Mouse (Mus musculus) C2C12 (cell line): ENCODE data around the gene Frmd6. TPM values are rescaled to one million over a fixed set of nuclear protein-coding genes. Genes with fewer than 3 reads are reported as not detected.
A peak's percentile ranks its signal among the peaks of the same experiment; 100 is the strongest.

Source experiments
- H3K27me3 ChIP-seq: one replicate; pipeline ENCODE4 v1.6.1; 2011; ENCODE audit not compliant: control insufficient read depth, insufficient read depth, insufficient read length
- H3K36me3 ChIP-seq: one replicate; pipeline ENCODE4 v1.6.1; 2011; ENCODE audit not compliant: control insufficient read depth, insufficient read depth
- H3K4me3 ChIP-seq: one replicate; pipeline ENCODE4 v1.5.1; 2011; ENCODE audit warnings: mild to moderate bottlenecking, control low read depth; ENCODE audit not compliant: poor library complexity, insufficient read depth, severe bottlenecking
- H3K79me2 ChIP-seq: one replicate; pipeline ENCODE4 v1.6.1; 2011; ENCODE audit not compliant: control insufficient read depth, insufficient read depth
- H3K79me3 ChIP-seq: one replicate; pipeline ENCODE4 v1.6.1; 2011; ENCODE audit warnings: low read depth, control low read depth
- H3ac ChIP-seq: one replicate; pipeline ENCODE3; 2011; ENCODE audit warnings: low read depth; ENCODE audit not compliant: control insufficient read depth, insufficient read length
- CEBPB ChIP-seq: IDR thresholded peaks from one replicate; pipeline ENCODE4 v1.6.1; 2011; ENCODE audit warnings: low read depth, mild to moderate bottlenecking, control low read depth, moderate library complexity
- CTCF ChIP-seq: IDR thresholded peaks from one replicate; pipeline ENCODE4 v1.5.1; 2011; ENCODE audit not compliant: control insufficient read depth, insufficient read depth, insufficient read length
- FOSL1 ChIP-seq: IDR thresholded peaks from one replicate; pipeline ENCODE4 v1.8.0; 2011; ENCODE audit warnings: mild to moderate bottlenecking, low read length; ENCODE audit not compliant: poor library complexity, insufficient read depth, severe bottlenecking
- MAX ChIP-seq: IDR thresholded peaks from one replicate; pipeline ENCODE4 v1.6.1; 2011; ENCODE audit warnings: mild to moderate bottlenecking, control low read depth
- MYOD1 ChIP-seq: IDR thresholded peaks from one replicate; pipeline ENCODE4 v1.6.1; 2011; ENCODE audit warnings: low read depth; ENCODE audit not compliant: control insufficient read depth, insufficient read length
- MYOG ChIP-seq: IDR thresholded peaks from one replicate; pipeline ENCODE4 v1.6.1; 2011; ENCODE audit not compliant: control insufficient read depth, insufficient read length; ENCODE audit errors: extremely low read depth
- USF1 ChIP-seq: IDR thresholded peaks from one replicate; pipeline ENCODE4 v1.6.1; 2011; ENCODE audit warnings: low read depth, mild to moderate bottlenecking, control low read depth, moderate library complexity
- polyA plus RNA-seq: library from polyadenylated mRNA; unstranded; fragments of >200 nt; fragmentation: generic; extraction: Trizol; gene quantifications from one replicate; pipeline ENCODE4 v1.2.1, GENCODE M21; 2012; ENCODE audit warnings: missing spikeins

The Frmd6 gene
- polyA plus RNA-seq, 1 experiment = 29.2 TPM

GRCm38 (mm10) chr12:70812176-70812575 is 13.1 kb upstream of the Frmd6 start:
- H3K27me3 ChIP-seq = no peaks in the 10 kb centered on the region
- no peak for TF ChIP-seq FOSL1
- TF ChIP-seq USF1 = no peak
- no peak for TF ChIP-seq MYOD1
- no peak for TF ChIP-seq CEBPB
- TF ChIP-seq CTCF = no peak
- TF ChIP-seq MAX = no peak
- TF ChIP-seq MYOG = no peak
- H3K36me3 ChIP-seq = no peaks in the 10 kb centered on the region
- H3K79me2 ChIP-seq = no peaks in the 10 kb centered on the region
- H3K79me3 ChIP-seq = no peaks in the 10 kb centered on the region
- no peak overlapping the region for H3ac ChIP-seq
- H3K4me3 ChIP-seq = no peak overlapping the region

GRCm38 (mm10) chr12:70812822-70813465 is 12.4 kb upstream of the Frmd6 start:
- Histone ChIP-seq H3K36me3 (no peaks in the 10 kb centered on the region), H3K79me2 (no peaks in the 10 kb centered on the region)
- TF ChIP-seq FOSL1 (no peak), MYOD1 (no peak), USF1 (no peak), CEBPB (no peak), CTCF (no peak), MYOG (no peak), MAX (no peak)

GRCm38 (mm10) chr12:70816731-70817130 is 8.6 kb upstream of the Frmd6 start:
- Histone ChIP-seq H3K79me3 (no peaks in the 10 kb centered on the region), H3K79me2 (no peaks in the 10 kb centered on the region), H3K27me3 (no peaks in the 10 kb centered on the region), H3K4me3 (no peak overlapping the region), H3K36me3 (no peaks in the 10 kb centered on the region), H3ac (no peak overlapping the region)
- TF ChIP-seq CEBPB = no peak
- no peak for TF ChIP-seq MYOG
- TF ChIP-seq CTCF = no peak
- no peak for TF ChIP-seq MYOD1
- TF ChIP-seq FOSL1 = no peak
- no peak for TF ChIP-seq MAX
- TF ChIP-seq USF1 = no peak

More at GRCm38 (mm10) chr12:70812822-70813465, 12.4 kb upstream of the Frmd6 start:
- Histone ChIP-seq H3K79me3 (no peaks in the 10 kb centered on the region), H3ac (no peak overlapping the region), H3K4me3 (no peak overlapping the region), H3K27me3 (no peaks in the 10 kb centered on the region)

- Histone ChIP-seq H3K4me3 (no peak overlapping the region), H3K27me3 (no peaks in the 10 kb centered on the region), H3K79me2 (peaks cover 36% of the 10 kb centered on the region), H3K36me3 (peaks cover 6% of the 10 kb centered on the region), H3K79me3 (peaks cover 31% of the 10 kb centered on the region), H3ac (no peak overlapping the region)
- TF ChIP-seq USF1 (no peak), MYOD1 (no peak), FOSL1 (no peak), CEBPB (no peak), MYOG (no peak), CTCF (no peak), MAX (no peak)
These were observed 1.3 kb upstream of the Frmd6 start for GRCm38 (mm10) chr12:70824017-70824416.

GRCm38 (mm10) chr12:70825651-70826317 is 470 bp downstream of the Frmd6 start:
- Histone ChIP-seq H3K79me3 (peaks cover 49% of the 10 kb centered on the region), H3ac (peak overlapping the region; percentile 90), H3K36me3 (peaks cover 6% of the 10 kb centered on the region), H3K27me3 (no peaks in the 10 kb centered on the region), H3K79me2 (peaks cover 53% of the 10 kb centered on the region), H3K4me3 (peak overlapping the region; percentile 74)
- TF ChIP-seq MYOG (no peak), CEBPB (no peak), USF1 (no peak), CTCF (no peak), MAX (no peak), FOSL1 (no peak), MYOD1 (no peak)
